Mouse (Mus musculus): Measurements from ENCODE around the gene Armcx4.

- TF ChIP-seq GATA1 (IDR thresholded peaks at IDR 0.05; ENCODE audit: low read length): no peak
- TF ChIP-seq TAL1 (IDR thresholded peaks at IDR 0.05; ENCODE audit: low read length): no peak
These were observed 45.1 kb upstream of the Armcx4 start for GRCm38 (mm10) chrX:134641000-134641760.
